Mouse (Mus musculus): ENCODE data around the gene Zfhx3.

The Zfhx3 gene

DNA sequence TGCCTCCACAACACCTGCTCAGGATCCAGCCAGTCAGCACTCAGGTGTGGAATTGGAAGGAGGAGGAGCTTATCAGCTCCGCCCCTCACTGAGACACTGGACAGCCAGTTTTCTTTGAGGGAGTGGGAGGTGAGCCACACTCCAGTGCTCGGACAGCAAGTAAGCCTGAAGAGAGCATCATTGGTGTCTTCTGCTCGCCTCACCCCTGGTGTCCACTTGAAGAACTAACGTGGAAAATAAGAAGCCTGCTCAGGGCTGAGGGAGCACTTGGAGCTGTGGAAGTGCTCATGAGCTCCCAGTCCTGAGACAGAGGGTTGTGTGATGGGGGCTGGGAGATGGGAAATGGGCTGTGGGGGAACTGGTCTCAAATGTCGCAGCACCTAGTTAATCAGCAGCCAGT is 988.2 kb downstream of the Zfhx3 start:
- in situ Hi-C loops (cut with MboI), result no loop called here

- in situ Hi-C loops (cut with MboI), result no loop called here
Measured at GRCm38 (mm10) chr8:108931837-108932236, 989.4 kb downstream of the Zfhx3 start.

GRCm38 (mm10) chr8:108932729-108933128 is 990.3 kb downstream of the Zfhx3 start:
- in situ Hi-C loops (cut with MboI), result no loop called here

DNA sequence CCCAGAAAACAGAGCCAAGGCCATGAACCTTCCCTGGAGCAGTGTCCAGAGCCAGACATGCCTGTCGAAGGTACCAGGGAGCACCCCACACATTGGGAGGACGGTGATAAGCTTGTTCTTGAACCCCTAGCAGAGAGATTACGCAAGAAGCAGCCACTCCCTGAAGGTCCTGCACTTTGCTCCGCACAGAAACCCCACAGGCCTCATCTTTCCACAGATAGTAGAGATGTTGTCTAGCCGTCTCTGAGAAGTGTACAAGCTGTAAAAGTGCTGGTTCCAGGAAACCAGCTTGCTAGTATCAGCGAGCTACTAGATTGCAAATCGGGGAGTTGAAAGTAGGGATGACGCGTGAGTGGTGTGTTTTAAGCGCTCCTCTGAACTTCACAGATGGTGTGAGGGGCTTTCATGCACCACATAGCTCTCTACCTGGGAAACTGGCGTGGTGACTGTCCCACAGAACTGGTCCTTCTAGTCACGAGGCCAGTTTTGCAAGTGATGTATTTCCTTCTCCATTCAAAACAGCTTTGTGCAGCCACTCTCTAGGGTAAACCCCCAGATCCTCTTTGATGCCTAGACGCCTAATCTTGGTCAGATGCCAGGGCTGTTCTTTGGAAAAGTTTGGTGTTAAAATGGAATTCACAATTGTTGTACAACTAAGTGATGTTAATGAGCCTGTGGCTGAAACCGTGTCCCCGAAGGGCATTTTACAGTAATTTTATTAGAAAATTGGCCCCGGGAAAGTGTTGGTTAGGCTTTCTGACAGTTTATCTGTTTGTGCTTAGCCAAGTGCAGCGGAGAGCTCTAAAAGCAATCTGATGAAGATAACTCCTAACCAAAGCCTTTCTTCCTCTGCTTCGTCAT is 993.6 kb downstream of the Zfhx3 start:
- in situ Hi-C loops (cut with MboI), result no loop called here

DNA sequence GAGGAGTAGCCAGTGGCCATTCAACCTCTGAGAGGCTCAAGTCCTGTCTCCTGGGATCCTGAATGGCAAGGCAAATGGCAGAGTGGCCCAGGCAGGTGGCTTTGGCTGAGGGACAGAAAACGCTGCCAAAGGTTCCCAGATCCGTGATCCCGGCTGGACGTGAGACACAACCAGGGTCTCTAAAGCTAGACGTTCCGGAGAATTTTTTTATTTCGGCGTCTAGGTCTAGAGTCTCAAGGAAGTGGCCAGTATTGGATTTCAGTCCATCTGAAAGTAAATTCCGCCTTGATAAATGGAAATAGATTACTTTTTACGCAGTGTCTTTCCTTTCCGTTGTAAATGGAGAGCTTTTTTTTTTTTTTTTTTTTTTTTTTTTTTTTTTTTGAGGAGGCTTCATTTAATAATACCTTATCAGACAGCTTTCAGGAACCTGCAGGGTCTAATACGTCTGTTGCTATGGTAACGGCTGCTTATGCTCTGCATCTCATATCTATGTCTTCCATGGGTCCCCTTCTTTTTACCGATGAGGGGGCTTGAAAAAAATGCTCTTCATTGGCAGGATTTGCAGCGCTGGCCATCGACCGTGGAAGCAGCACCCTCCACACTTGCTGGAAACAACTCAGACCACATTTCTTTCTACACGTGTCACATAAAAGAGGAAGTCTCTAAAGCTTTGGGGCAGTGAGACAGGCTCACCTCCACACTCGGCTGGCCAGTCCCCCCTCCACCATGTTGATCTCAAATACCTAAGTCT is 994.4 kb downstream of the Zfhx3 start:
- in situ Hi-C loops (cut with MboI), result no loop called here

- in situ Hi-C loops (cut with MboI), result no loop called here
Measured at GRCm38 (mm10) chr8:108937904-108938455, 995.5 kb downstream of the Zfhx3 start.

GRCm38 (mm10) chr8:108942686-108943085 is 1000.2 kb downstream of the Zfhx3 start:
- in situ Hi-C loops (cut with MboI), result no loop called here

GRCm38 (mm10) chr8:108943132-108943531 is 1000.7 kb downstream of the Zfhx3 start:
- in situ Hi-C loops (cut with MboI), result no loop called here

DNA sequence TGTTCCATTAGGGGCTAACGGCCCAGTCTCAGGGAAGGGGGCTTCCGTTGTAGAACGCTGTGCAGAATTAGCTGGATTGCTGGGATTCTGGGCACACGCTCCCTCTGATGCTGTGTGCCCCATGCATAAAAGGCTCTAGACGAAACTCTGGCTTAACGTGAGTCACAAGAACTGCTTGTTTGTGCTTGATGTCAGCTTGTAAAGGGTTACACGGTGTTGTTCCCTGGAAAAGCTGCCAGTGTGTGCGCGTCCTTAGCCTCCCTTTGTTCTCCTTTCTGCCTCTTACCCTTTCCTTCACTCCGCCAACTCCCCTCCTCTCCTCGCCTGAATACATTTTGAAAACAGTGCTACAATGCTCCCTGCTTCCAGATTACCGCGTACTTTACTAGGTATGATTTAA is 1001.9 kb downstream of the Zfhx3 start:
- in situ Hi-C loops (cut with MboI), result no loop called here

DNA sequence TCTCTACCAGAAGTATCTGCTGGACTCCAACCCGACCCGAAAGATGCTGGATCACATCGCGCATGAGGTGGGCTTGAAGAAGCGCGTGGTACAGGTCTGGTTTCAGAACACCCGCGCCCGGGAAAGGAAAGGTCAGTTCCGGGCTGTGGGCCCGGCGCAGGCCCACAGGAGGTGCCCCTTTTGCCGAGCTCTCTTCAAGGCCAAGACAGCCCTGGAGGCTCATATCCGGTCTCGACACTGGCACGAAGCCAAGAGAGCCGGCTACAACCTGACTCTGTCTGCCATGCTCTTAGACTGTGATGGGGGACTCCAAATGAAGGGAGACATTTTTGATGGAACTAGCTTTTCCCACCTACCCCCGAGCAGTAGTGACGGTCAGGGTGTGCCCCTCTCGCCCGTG is 1007.9 kb downstream of the Zfhx3 start:
- in situ Hi-C loops (cut with MboI), result no loop called here

- in situ Hi-C loops (cut with MboI), result no loop called here
Measured at GRCm38 (mm10) chr8:108951560-108951959, 1009.1 kb downstream of the Zfhx3 start.

GRCm38 (mm10) chr8:108956416-108956815 is 1014.0 kb downstream of the Zfhx3 start:
- in situ Hi-C loops (cut with MboI), result no loop called here

- in situ Hi-C loops (cut with MboI), result no loop called here
Measured at GRCm38 (mm10) chr8:108962516-108962915, 1020.1 kb downstream of the Zfhx3 start.

GRCm38 (mm10) chr8:108963181-108963580 is 1020.7 kb downstream of the Zfhx3 start:
- in situ Hi-C loops (cut with MboI), result no loop called here

GRCm38 (mm10) chr8:108966041-108966440 is 1023.6 kb downstream of the Zfhx3 start:
- in situ Hi-C loops (cut with MboI), result no loop called here

GRCm38 (mm10) chr8:108973639-108974325 is 1031.3 kb downstream of the Zfhx3 start:
- in situ Hi-C loops (cut with MboI), result no loop called here

DNA sequence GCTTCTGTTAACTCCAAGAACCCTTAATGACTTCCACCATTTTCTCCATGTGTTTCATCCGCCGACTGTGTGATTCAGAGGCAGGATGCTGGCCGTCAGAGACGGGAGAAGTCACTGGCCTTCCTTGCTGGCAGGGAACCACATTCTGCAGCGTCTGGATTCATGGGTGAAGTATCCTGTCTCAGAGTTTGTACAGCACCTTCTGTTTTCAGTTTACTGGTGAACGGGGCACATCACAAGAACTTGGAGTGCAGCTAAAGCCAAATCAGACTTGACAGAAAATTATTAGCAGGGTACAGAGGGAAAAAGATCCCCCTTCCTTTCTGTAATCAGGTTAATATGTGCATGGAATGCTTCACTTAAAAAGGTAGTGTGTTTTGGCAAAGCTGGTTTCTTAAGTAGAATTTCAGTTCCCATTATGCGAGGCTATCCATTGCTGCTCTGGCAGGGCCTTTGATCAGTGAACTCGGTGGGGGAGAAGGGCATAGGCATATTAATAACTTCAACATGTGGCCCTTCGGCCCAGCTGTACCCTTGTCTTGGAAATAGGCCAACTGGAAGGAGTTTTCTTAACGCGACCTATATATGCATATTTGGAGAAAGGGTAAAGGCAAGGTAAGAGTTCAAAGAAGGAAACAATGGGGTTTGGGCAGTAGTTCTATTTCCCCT is 1035.4 kb downstream of the Zfhx3 start:
- in situ Hi-C loops (cut with MboI), result no loop called here

GRCm38 (mm10) chr8:108978362-108978750 is 1035.9 kb downstream of the Zfhx3 start:
- in situ Hi-C loops (cut with MboI), result no loop called here

DNA sequence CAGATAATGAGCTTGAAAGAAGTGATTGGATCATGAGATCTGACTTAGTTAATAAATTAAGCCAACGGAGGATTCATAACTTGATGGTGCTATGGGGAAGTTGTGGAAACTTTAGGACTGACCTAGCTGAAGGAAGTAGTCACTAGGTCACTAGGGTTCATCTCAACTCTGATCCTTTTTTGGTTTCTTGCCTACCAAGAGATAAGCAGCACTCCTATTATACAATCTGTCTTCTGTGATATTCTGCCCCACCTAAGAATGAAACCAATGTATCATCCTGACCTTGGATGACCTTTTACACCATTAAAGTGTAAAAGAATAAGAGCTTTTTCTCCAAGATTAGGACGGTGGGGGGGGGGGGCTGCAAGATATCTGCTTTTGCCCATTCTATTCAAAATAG is 1042.5 kb downstream of the Zfhx3 start:
- in situ Hi-C loops (cut with MboI), result no loop called here

DNA sequence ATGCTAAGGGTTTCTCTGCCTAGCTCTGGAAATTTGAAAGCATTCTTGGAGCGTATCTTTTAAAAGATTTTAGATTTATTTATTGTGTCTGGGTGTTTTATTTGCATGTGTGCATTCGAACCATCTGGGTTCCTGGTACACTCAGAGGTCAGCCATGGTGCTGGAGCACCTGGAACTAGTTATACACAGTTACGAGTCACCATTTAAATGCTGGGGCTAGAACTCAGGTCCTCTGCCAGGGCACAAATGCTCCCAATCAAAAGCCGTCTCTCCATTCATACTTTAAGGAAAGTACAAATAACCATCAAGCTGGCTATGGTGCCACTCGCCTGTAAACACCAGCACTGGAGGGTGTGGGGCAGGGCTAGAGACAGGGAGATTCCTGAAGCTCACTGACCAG is 1047.4 kb downstream of the Zfhx3 start:
- in situ Hi-C loops (cut with MboI), result no loop called here

GRCm38 (mm10) chr8:108990537-108990936 is 1048.1 kb downstream of the Zfhx3 start:
- in situ Hi-C loops (cut with MboI), result no loop called here

DNA sequence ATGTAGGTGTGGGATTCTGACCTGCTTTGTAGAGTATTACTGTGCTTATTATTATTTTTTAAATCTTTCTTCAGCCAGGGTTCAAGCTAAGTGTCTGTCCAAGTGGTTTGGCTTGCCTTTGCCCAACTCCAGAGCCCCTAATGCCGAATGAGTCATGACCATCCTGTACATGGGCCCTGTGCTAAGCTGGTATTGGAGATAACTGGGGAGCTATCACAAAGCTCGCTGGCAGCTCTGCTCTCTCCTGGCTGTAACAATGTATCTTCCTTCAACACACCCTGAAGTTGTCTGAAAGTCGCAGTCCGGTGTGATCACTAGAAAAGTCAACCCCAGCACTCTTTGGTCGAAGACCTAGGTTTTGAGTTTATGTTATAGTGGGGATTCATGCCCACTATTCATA is 1049.0 kb downstream of the Zfhx3 start:
- in situ Hi-C loops (cut with MboI), result no loop called here
